Comparison of ENCODE assay signal across 9 mouse cellular contexts in the genomic region with DNA sequence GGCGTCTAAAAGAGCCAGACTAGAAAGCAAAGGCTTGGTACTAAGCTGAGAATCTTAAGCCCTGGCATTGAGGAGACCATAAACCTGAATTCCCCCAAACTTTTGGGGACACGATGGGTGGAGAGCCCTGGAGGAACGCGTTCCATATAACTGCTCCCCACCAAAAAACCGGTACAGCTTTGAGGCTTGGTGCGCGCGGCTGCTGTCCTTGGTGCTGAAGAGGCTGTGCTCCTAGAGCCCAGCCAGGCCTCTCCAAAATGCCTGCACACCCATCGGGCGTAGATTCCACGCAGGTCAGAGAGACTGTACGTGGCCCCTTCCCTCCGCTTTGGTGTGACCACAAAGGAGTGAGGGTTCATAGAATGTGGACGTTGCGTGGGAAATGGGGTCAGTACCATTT. TPM values are rescaled to one million over a fixed set of nuclear protein-coding genes. Genes with fewer than 3 reads are reported as not detected.
DNase-seq lines count a peak whose midpoint lies in the region; ATAC-seq and TF ChIP-seq lines count a peak whose summit lies in the region.
"Had no signal": no experiment of that assay in that cellular context is flagged by ENCODE, and none has a peak within 500 bp of the region (broad histone marks: within the 10 kb centered on the region; RNA-seq: fewer than 3 reads in every experiment).

No protein-coding gene starts in this region.

- no peaks in the 10 kb centered on the region for H3K27me3 ChIP-seq in myocyte (ENCODE audit: control insufficient read depth, insufficient read depth, insufficient read length)

- peak; percentile 62 for DNase-seq in CD4-positive, CD25-positive, alpha-beta regulatory T cell, adult 2 months (ENCODE audit: low read depth, low spot score)
- peak; percentile 53 for DNase-seq in A20 (ENCODE audit: low read depth, low spot score)
- DNase-seq in hindlimb bud, embryonic 11.5 days (ENCODE audit: extremely low spot score, low read depth, low spot score): peak; percentile 1
- no peak for DNase-seq in cerebellum, postnatal 10 days
- no peak for DNase-seq in left cerebral cortex, adult 9 months (ENCODE audit: low spot score in 2 of 2)

- no peak overlapping the region for H3ac ChIP-seq in myocyte (ENCODE audit: control insufficient read depth, insufficient read length)

- H3K79me2 ChIP-seq in myocyte (ENCODE audit: control insufficient read depth, insufficient read depth): no peaks in the 10 kb centered on the region

- no peak for ATAC-seq in CD4-positive, CD25-positive, alpha-beta regulatory T cell, adult 4 months
- peak; percentile 84 for ATAC-seq in common myeloid progenitor, adult 5-6 weeks (replicated peaks; ENCODE audit: low read depth, poor library complexity, severe bottlenecking)

- no peaks in the 10 kb centered on the region for H3K36me3 ChIP-seq in myocyte (ENCODE audit: control insufficient read depth, insufficient read depth)

- no peak overlapping the region for H3K4me2 ChIP-seq in myocyte (ENCODE audit: low read depth)

- TF ChIP-seq POLR2A in myocyte (IDR thresholded peaks at IDR 0.05; ENCODE audit: insufficient read length, low read depth): no peak

- H3K4me3 ChIP-seq in myocyte: no peak overlapping the region

TF ChIP-seq in myocyte, 11 proteins besides CTCF, POLR2A, EP300 and RAD21:
- TF ChIP-seq REST (IDR thresholded peaks at IDR 0.05; ENCODE audit: insufficient read depth, insufficient read length) (peak; percentile 91), MYOG (IDR thresholded peaks at IDR 0.05; ENCODE audit: control insufficient read depth in 1 of 3, insufficient read depth in 1 of 3, insufficient read length in 2 of 3, low read depth in 2 of 3) (no peak)

RNA-seq across cellular contexts. Expression of gene Nova2, which starts 25.7 kb away (rescaled TPM):
- not detected for polyA plus RNA-seq in CD4-positive, CD25-positive, alpha-beta regulatory T cell, adult 4 months (2017; shearing (Covaris generic))
- 0.14 TPM in 1 of 2 replicates, not detected in the other for total RNA-seq in common myeloid progenitor, adult 5-6 weeks (2017)
- 0.06 TPM for polyA plus RNA-seq in myocyte (2012; fragmentation: generic; extraction: Trizol)
- total RNA-seq: neutrophil, adult 5-6 weeks had no signal

RNA-seq across cellular contexts. Expression of gene Nanos2, which starts 35.8 kb away (rescaled TPM):
- polyA plus RNA-seq in CD4-positive, CD25-positive, alpha-beta regulatory T cell, adult 4 months (2017; shearing (Covaris generic)): not detected
- total RNA-seq in common myeloid progenitor, adult 5-6 weeks (2017): not detected in 2 replicates
- not detected for polyA plus RNA-seq in myocyte (2012; fragmentation: generic; extraction: Trizol)
- total RNA-seq: neutrophil, adult 5-6 weeks had no signal

RNA-seq across cellular contexts. Expression of gene Mypop, which starts 39.6 kb away (rescaled TPM):
- 1 to 10 TPM; 1.7 to 3.0 TPM for polyA plus RNA-seq in CD4-positive, CD25-positive, alpha-beta regulatory T cell, adult 4 months (2017; shearing (Covaris generic))
- total RNA-seq in common myeloid progenitor, adult 5-6 weeks (2017): 0.64 TPM in 1 of 2 replicates, not detected in the other
- 10.4 TPM for polyA plus RNA-seq in myocyte (2012; fragmentation: generic; extraction: Trizol)

RNA-seq across cellular contexts. Expression of gene Ccdc61, which starts 41.2 kb away (rescaled TPM):
- polyA plus RNA-seq in CD4-positive, CD25-positive, alpha-beta regulatory T cell, adult 4 months (2017; shearing (Covaris generic)): 1 to 10 TPM; 7.6 to 8.9 TPM
- 16.5 and 19.8 TPM in 2 replicates for total RNA-seq in common myeloid progenitor, adult 5-6 weeks (2017)
- polyA plus RNA-seq in myocyte (2012; fragmentation: generic; extraction: Trizol): 7.7 TPM

RNA-seq across cellular contexts. Expression of gene Irf2bp1, which starts 52.4 kb away (rescaled TPM):
- polyA plus RNA-seq in CD4-positive, CD25-positive, alpha-beta regulatory T cell, adult 4 months (2017; shearing (Covaris generic)): 1 to 10 TPM; 2.0 to 2.4 TPM
- 13.1 and 14.6 TPM in 2 replicates for total RNA-seq in common myeloid progenitor, adult 5-6 weeks (2017)
- polyA plus RNA-seq in myocyte (2012; fragmentation: generic; extraction: Trizol): 27.6 TPM

Comparison
In these comparisons a context has a peak if more than half of its experiments do, and no peak if none do; other contexts are left out.
1. DNase-seq: peak in CD4-positive, CD25-positive, alpha-beta regulatory T cell, adult 2 months (single experiment), A20 (single experiment) and hindlimb bud, embryonic 11.5 days (single experiment); none in cerebellum, postnatal 10 days (0 of 2) and left cerebral cortex, adult 9 months (0 of 2).